Mouse (Mus musculus): ENCODE results near the gene Tmem131. TPM values are rescaled to one million over a fixed set of nuclear protein-coding genes. Genes with fewer than 3 reads are reported as not detected.

Tmem131 gene
- total RNA-seq, 1 experiment from 2014 or later: 28.1 TPM

DNA sequence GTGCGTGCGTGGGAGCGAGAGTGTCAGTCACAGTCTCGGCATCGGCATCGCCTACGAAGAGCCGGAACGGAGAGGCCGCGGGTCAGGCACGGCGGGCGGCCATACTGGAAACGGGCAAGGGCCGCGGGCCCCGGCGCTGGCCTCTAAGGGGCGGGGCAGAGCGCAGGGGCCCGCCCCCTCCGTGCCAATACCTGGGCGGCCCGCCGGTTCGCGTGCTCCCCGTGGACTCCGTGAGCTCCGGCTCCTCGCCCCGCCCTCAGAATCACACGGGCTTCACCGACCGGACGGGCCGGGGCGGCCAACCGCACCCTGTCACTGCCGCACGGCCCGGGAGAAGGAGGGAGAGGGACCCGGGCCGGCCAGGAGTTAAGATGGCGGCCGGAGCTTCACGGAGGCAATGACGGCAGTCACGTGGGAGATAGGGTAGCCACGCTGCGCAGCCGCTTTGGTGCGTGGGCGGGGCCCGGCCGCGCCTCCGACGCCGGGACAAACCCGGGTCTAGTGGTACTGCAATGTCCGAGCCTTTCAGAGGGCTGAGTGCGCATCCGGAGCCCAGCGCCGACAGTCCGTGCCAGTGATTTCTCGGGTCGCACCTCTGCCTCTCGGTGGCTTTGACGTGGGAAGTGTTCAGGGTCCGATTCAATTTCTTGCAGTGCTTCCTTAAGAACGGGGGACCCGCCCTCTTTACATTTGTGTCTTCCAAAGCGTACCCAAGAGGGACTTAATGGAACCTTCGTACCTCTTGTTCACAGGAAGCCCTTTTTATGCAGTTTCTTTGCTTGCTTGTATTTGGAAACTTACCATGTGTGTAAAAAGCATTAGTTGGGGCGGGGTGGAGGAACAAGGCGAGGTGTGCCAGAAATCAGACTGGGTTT is 3.7 kb downstream of the Tmem131 start:
- ATAC-seq (replicated peaks; ENCODE audit: low read depth, poor library complexity, severe bottlenecking): peak; percentile 82

DNA sequence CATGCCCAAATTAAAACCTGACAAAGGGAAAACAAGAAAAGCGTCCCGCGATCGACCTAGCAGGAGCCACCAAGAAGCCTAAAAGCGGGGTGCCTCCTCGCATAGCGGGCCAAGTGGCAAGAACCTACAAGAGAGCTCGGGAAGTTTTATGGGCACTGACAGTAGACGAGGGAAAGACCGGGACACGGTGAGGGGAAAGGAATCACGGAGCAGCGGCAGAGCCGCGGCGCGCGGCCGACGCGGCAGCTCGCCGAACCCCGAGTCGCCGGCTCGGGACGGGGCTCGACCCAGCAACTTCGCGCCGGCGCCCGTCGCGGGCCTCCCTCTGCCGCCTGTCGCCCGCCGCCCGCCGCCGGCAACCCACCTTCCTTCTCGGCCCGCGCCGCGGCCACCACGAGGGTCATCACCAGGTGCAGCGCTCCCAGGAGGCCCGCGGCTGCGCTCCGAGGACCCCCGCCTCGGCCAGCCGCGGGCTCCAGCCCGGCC is 4.6 kb downstream of the Tmem131 start:
- no peak for ATAC-seq (replicated peaks; ENCODE audit: low read depth, poor library complexity, severe bottlenecking)

DNA sequence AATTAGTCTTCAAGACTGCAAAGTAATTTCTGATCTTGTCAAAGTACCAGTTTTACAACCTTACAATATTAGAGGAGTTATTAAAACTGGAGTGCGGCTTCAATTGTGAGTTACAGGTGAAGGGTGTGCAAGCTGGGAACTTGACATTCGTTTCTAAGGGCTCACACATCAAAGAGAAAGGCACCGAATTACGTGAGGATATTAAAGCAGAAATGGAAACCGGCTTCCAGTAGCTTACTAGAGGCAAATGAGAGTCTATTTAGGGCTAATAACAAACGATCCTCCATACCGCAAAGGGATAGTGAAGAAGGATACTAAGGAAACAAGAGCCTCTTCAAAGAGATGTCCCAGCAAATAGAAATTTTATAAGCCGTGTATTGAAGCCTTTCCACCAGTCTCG is 5.1 kb downstream of the Tmem131 start:
- ATAC-seq (replicated peaks; ENCODE audit: low read depth, poor library complexity, severe bottlenecking): no peak

DNA sequence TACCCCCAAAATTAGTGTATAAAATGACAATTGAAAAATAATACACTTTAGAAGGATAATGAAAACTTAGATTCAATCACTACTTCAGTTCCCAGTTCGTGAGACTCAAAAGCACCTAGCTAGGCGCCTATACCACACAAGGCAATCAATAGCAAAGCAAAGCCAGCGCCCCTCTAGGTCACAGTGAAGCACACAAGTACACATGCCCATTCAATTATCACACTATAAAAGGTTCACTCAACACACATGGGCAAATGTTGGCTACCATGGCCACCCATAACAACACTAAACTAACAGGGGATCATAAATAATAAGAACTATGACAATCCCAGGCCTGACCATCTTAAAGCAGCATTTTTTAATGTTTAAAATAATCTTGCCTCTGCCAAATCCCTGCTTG is 5.8 kb downstream of the Tmem131 start:
- no peak for ATAC-seq (replicated peaks; ENCODE audit: low read depth, poor library complexity, severe bottlenecking)

DNA sequence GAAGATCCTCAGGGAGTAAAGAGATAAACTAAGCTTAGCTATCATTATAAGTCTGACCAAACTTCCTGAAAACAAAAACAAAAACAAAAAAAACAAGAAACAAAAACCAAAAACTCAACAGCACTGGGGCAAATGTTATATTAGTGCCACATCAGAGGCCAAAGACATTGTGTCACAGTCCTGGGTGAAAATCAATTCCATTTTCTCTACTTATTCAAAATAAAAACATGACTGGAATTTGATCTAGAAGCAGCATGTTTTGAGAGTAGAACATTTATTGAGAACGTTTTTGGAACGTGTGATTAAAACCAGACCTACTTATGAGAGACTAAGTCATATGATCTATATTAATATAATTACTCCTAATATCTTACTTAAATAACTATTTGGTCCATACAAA is 6.5 kb downstream of the Tmem131 start:
- ATAC-seq (replicated peaks; ENCODE audit: low read depth, poor library complexity, severe bottlenecking): no peak

DNA sequence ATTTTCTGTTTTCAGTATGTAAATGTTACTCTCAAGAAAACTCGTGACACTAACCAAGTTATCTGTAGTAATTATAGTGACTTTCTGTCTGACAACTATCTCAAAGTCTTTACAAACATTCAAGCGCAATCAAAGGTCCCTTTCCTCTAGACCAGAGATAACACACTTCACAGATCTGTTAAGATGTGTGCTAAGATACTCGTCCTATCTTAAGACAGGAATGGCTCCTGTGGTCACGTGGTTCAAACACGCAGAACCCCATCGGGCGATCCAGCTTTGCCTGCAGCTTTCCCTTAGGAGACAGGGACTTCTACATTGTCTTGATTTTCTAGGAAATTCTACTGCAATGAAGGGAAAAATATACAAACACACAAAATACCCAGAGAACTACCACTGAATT is 6.9 kb downstream of the Tmem131 start:
- no peak for ATAC-seq (replicated peaks; ENCODE audit: low read depth, poor library complexity, severe bottlenecking)

DNA sequence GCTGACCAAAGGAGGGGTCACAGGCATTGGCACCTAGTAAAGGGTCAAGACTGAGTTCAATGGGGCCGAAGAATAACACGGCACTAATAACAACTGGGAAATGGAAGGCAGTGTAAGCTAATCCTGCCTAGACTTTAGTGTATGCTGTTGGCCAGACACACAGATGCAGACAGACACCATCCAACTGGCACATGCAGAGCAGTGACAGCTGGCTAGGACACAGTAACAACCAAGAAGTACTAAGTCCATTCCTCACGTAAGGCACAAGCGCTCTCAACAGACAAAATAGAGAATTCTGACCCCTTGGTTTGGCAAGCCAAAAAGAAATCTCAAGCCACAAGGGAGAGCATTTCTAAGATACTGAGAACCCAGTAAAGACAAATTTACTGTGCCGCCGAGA is 8.7 kb downstream of the Tmem131 start:
- no peak for ATAC-seq (replicated peaks; ENCODE audit: low read depth, poor library complexity, severe bottlenecking)

DNA sequence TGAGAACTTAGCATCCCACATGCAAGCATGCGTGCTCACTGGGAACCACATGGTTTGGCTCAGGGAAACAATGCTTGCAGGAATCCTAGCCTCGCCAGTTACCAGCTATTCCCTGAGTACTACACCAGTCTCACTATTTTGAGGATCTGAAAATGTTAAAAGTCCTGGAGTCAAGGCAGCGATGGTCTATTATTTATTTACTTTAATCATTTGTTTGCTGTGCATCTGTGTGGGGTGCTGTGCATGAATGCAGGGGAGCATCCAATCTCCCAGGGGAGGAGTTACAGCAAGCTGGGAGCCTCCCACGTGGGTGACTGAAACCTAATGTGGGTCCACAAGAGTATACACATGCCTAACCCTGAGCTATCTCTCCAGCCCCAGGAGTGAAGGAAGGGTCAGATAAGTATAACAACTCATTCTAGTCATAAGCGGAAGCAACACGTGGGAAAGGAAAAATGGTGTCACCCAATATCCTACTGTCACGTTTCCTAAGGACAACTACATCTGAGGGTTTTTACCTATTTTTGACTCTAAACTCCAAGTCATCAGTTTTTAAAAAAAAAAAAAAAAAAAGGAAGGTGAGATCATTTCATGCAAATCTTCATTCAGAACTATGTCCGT is 9.4 kb downstream of the Tmem131 start:
- ATAC-seq (replicated peaks; ENCODE audit: low read depth, poor library complexity, severe bottlenecking): peak; percentile 29; the same call in 1 of the 2 replicates

DNA sequence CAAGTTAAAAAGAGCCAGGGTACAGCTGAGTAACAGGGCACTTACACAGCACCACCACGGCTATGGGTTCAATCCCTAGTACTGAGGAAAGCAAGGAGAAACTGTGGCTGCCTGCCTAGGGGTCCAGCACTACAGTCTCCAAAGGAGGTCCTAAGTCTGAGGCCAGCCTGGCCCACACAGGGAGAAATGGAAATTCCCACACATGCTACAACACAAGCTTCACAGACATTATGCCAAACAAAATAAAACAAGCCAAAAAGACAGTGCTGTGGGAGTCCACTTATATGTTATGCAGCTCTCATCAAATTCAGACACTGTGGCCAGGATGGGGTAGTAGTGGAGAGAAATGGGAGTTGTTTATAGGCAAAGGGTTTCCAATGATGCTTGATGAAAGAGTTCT is 11.2 kb downstream of the Tmem131 start:
- no peak for ATAC-seq (replicated peaks; ENCODE audit: low read depth, poor library complexity, severe bottlenecking)

DNA sequence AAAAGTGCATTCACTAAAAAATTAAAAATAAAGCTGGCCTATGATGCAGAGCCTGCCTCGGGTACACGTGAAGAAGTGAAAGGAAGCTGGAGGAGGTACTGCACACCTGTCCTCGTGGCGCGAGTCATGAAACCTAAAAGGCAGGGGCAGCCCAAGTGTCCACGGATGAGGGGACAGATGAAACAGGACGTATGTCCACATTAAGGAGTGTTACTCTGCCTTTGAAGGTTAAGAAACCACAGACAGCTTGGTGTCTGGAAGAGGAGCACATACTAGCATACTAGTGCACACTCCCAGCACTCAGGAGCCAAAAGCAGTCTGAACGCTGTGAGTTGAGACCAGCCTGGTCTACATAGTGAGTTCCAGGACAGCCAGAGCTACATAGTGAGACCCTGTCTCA is 12.6 kb downstream of the Tmem131 start:
- ATAC-seq (replicated peaks; ENCODE audit: low read depth, poor library complexity, severe bottlenecking): no peak

DNA sequence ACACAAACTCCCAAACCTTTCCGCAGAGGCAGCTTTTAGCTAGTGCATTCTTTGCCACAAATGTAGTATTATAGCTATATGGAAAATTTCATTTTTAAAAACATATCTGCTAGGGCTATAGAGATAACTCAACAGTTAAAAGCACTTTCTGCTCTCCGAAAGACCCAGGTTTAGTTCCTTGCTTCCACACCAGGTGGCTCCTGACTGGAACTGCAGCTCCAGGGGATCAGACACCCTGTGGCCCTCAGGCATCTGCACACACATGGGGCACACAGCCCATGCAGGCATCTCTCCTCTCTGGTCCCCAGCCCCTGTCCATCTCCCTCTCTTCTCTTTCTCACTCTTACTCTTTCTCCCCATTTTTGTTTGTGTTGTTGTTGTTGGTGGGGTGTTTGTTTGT is 13.5 kb downstream of the Tmem131 start:
- no peak for ATAC-seq (replicated peaks; ENCODE audit: low read depth, poor library complexity, severe bottlenecking)

DNA sequence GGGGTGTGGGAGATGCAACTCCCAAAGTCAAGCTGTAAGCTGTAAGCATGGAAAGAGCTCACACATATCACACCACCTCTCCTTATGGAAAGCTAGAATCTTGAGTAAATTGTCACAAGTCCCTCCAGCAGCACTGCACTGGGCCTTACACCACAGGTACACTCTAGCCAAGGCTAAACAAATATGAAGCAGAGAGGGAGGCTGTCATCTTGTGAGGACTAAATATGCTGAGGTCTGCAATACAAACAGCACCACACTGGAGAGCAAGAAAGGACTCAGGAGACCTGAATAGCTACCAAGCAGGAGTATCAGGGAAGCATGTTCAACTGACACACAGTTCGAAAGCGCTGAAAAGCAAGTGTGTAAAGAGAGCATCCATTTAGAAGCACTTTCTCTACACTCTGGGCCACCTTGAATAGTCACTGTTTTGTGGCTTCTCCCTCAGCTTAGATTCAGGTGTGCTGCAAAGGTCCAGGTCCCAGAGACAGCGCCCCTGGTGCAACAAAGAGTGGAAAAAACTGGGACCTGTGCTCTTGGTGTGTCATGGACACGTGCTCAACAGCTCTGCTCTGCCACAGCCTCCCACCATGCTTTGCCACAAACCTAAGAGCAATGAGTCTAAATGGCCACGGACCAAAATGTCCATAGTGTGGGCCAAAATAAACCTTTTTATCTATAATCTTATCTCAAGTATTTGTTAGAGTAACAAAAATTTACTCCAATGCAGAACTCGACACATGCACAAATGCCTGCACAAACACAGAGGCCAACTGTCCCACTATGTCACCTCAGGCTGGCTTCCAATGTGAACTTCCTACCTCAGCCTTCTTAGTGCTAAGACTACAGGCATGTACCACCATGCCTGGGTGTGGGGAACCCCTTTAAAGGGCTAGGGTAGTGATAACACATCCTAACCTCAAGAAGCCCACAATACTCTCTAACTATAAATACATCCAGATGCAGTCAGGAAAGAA is 14.8 kb downstream of the Tmem131 start:
- no peak for ATAC-seq (replicated peaks; ENCODE audit: low read depth, poor library complexity, severe bottlenecking)

DNA sequence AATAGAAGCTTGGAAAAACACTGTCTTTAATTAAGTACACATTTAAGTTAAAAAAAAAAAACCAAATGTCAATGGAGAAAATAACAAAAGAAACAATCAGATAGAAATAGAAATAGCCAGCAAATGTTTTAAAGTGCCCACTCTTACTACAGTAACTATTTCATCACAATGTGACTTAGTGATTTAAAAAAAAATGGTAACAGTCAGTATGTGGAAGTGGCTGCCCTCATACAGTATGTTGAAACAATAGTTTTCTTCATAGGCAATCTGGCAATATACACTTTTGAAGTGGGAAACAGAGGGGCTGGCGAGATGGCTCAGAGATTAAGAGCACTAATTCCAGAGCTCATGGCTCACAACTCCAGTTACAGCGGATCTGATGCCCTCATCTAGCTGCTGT is 15.9 kb downstream of the Tmem131 start:
- ATAC-seq (replicated peaks; ENCODE audit: low read depth, poor library complexity, severe bottlenecking): peak; percentile 46

DNA sequence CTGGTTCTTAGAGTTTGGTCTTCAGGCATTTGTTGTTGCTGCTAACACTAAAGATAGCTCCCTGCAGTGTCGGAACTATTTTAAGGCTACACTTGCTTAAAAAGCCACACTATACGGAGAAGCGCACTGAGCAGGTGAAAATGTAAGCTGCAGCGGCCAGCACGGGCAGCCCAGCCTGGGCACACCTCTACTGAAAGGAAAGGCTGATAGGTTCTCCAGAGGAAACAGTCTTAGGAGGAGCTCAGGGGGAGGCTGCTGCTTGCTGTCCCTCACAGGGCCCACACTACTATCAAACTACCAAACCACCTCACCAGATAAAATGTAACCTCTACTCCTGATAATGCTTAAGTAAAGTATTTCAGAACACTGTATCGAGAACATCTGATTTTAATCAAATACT is 16.7 kb downstream of the Tmem131 start:
- ATAC-seq (replicated peaks; ENCODE audit: low read depth, poor library complexity, severe bottlenecking): no peak

DNA sequence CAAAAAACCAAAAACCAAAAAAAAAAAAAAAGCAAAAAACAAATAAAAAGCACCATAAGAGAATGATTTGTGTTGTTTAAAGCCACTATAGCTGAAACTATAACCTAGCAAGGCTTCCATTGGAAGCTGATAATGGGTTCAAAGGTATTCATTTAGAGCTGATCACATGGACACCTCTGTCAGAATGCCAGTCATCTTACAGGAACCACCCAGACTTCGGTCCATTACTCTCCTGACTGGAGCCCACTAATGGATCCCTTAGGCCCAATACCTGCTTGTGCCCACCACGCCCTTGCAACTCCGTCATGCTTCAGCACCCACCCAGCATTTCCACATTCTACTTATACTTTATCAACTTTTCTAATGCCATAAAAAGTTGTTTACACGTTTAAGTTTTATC is 17.2 kb downstream of the Tmem131 start:
- no peak for ATAC-seq (replicated peaks; ENCODE audit: low read depth, poor library complexity, severe bottlenecking)

DNA sequence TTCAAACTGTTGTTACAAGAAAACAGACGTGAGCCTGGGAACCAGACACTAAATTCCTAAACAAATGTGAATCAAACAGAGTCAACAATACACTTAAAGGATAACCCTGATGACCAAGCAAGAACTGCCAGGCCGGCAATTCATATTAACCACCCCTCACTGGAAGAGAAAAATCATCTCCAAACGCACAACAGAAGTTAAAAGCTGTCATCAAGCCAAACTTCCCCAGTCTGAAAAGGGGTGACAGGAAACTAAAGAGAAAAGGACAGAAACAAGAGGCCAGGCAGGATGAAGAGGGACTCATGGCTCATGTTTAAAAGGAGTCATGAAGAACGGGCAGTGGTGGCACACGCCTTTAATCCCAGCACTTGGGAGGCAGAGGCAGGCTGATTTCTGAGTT is 17.7 kb downstream of the Tmem131 start:
- no peak for ATAC-seq (replicated peaks; ENCODE audit: low read depth, poor library complexity, severe bottlenecking)

DNA sequence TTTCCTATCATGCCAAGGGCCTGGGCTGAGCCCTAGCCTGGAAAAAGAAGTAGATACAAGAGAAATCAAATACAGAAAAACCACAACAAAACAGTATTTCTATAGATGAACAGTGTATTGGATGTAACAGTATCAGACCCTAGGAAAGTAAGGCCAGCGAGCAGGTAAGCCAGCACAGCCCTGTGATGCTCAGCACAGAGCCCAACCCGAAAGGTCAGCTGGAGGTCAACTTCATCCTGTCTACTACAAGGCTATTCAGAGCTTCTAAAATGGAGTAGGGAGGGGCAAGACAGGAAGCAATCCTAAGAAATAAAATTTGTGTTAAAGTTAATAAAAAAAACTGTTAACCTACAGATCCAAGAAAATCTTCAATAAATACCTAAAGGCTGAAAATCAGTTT is 18.6 kb downstream of the Tmem131 start:
- no peak for ATAC-seq (replicated peaks; ENCODE audit: low read depth, poor library complexity, severe bottlenecking)

DNA sequence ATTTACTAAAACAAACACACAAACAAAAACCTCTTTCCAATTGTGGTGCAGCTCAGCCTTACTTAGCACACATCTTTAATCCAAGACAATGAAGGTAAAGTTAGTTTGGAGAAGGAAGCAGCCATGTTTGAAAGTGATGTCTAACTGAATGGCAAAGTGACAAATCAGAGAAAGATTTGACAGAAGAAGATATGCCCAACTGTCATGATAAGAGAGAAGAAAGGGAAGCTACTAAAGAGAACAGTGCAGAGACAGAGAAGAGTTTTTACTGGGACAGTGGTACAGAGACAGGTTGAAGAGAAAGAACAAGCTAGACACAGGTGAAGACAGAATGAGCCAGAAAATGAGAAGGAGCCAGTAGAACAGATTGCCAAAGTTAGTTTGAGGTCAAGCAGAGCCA is 19.6 kb downstream of the Tmem131 start:
- ATAC-seq (replicated peaks; ENCODE audit: low read depth, poor library complexity, severe bottlenecking): no peak

DNA sequence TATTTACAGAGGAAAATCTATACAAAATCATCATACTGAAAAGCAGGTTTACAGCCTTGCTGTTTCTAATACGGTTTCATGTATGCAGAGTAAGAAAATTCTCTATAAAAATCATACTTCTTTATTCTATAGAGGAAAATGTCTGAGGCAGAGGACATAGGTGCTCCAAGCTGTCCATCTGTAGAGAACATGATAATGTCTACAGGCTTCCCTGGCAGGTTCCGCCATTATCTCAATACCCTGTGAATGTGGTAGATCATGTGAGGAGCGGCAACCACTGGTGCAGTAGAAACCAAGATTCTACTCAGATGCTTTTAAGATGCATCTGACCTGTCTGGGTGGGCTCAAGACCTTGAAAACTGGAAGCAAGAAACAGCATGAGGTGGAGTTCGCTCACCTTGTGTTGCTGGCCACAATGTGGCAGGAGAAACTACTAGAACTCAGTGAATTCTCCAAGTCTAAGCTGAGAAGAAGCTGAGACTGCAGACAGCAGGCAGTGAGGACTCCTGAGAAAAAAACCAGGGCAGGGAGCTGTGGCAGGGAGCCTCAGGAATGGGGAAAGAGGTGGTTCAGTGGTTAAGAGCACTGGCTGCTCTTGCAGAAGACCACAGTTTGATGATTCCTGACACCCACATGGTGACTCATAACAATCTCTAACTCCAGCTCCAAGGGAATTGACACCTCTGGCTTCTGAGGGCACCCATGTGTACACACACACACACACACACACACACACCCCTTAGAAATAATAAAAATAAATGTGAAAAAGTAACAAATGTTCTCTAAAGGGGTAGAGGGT is 20.6 kb downstream of the Tmem131 start:
- ATAC-seq (replicated peaks; ENCODE audit: low read depth, poor library complexity, severe bottlenecking): no peak
